In the genomic region with DNA sequence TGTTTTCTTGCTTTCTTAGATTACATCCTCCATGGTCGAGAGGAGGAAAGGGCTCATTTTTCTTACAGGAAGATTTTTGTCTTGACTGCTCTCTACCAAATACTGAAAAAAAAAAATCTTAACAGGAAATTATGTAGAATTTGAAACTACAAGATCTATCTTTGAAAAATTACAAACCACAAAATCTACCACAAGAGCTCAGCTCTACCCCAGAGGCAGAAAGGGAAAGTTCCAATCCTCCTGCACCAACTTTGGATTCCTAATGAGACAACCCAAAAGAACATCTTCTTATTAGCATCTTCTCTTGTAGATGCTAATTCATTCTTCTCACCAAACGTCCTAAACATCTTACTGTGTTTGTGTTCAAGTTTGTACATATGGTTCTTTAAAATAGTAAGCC, we compare ENCODE assay signal across 27 mouse cellular contexts. TPM values are rescaled to one million over a fixed set of nuclear protein-coding genes. Genes with fewer than 3 reads are reported as not detected.
DNase-seq lines count a peak whose midpoint lies in the region; ATAC-seq and TF ChIP-seq lines count a peak whose summit lies in the region.
"Had no signal": no experiment of that assay in that cellular context is flagged by ENCODE, and none has a peak within 500 bp of the region (broad histone marks: within the 10 kb centered on the region; RNA-seq: fewer than 3 reads in every experiment).

No protein-coding gene starts in this region.

- WGBS in spleen, adult 2 months, result 15% methylated on average over 2 of the region's 2 CpGs
- 60% methylated on average over 2 of the region's 2 CpGs for WGBS in kidney, embryonic 15.5 days

- no peaks in the 10 kb centered on the region for H3K27me3 ChIP-seq in spleen, adult 2 months (ENCODE audit: control insufficient read depth, insufficient read depth, low read length)
- no peaks in the 10 kb centered on the region for H3K27me3 ChIP-seq in kidney, embryonic 15.5 days
- H3K27me3 ChIP-seq: embryonic facial prominence, embryonic 13.5 days; embryonic facial prominence, embryonic 15.5 days; forebrain, embryonic 15.5 days had no signal

- no peak overlapping the region for H3K4me3 ChIP-seq in spleen, adult 2 months (ENCODE audit: extremely low read depth, insufficient read depth, insufficient read length)
- no peak overlapping the region for H3K4me3 ChIP-seq in kidney, embryonic 15.5 days (replicated peaks)
- H3K4me3 ChIP-seq: embryonic facial prominence, embryonic 13.5 days; embryonic facial prominence, embryonic 15.5 days; forebrain, embryonic 13.5 days; forebrain, embryonic 15.5 days had no signal

- peak; percentile 67 for ATAC-seq in CD4-positive, CD25-positive, alpha-beta regulatory T cell, adult 4 months
- ATAC-seq in erythroblast, adult 5-6 weeks (replicated peaks; ENCODE audit: low FRiP score, poor library complexity, severe bottlenecking), result no peak
- no peak for ATAC-seq in kidney, embryonic 15.5 days (replicated peaks; ENCODE audit: low FRiP score)
- ATAC-seq: forebrain, embryonic 13.5 days; forebrain, embryonic 15.5 days; forebrain, postnatal 0 days had no signal

- H3K36me3 ChIP-seq in spleen, adult 2 months (ENCODE audit: control insufficient read depth, insufficient read depth, low read length), result no peaks in the 10 kb centered on the region
- no peaks in the 10 kb centered on the region for H3K36me3 ChIP-seq in kidney, embryonic 15.5 days
- H3K36me3 ChIP-seq: embryonic facial prominence, embryonic 13.5 days; embryonic facial prominence, embryonic 15.5 days; forebrain, embryonic 15.5 days had no signal

- no peak overlapping the region for H3K9ac ChIP-seq in kidney, embryonic 15.5 days
- H3K9ac ChIP-seq: embryonic facial prominence, embryonic 13.5 days; embryonic facial prominence, embryonic 15.5 days; forebrain, embryonic 13.5 days; forebrain, embryonic 15.5 days; forebrain, postnatal 0 days had no signal

- DNase-seq in spleen, adult 2 months (ENCODE audit: low read depth in 1 of 2, low spot score in 2 of 2), result no peak
- no peak for DNase-seq in spleen, postnatal 36 days (ENCODE audit: low spot score in 2 of 2)
- DNase-seq in induced T-regulatory cell, adult 2 months (ENCODE audit: low read depth), result peak; percentile 41
- DNase-seq in naive thymus-derived CD4-positive, alpha-beta T cell, adult 2 months (ENCODE audit: low read depth), result peak; percentile 70
- DNase-seq in kidney, postnatal 36 days, result no peak
- DNase-seq: adrenal gland, adult 8-10 months; adrenal gland, postnatal 14 days; adrenal gland, postnatal 36 days; B cell, adult 2 months; cerebellum, adult 11-12 months; cerebellum, adult 2 months; cerebellum, adult 9-10 months; cerebellum, postnatal 10 days; cerebellum, postnatal 25 days; embryo, embryonic 11 days; forebrain, postnatal 0 days had no signal

- H3K9me3 ChIP-seq in kidney, embryonic 15.5 days (replicated peaks), result no peaks in the 10 kb centered on the region
- H3K9me3 ChIP-seq: embryonic facial prominence, embryonic 13.5 days; embryonic facial prominence, embryonic 15.5 days; forebrain, embryonic 13.5 days; forebrain, embryonic 15.5 days had no signal

- H3K4me1 ChIP-seq in spleen, adult 2 months (ENCODE audit: control insufficient read depth, insufficient read depth, insufficient read length), result no peaks in the 10 kb centered on the region; the same call in 1 of the 2 replicates
- H3K4me1 ChIP-seq in kidney, embryonic 15.5 days, result peaks cover 8% of the 10 kb centered on the region; the same call in 1 of the 2 replicates

- no peak for TF ChIP-seq POLR2A in spleen, adult 2 months (IDR thresholded peaks at IDR 0.05; ENCODE audit: low read depth, low read length)

- H3K4me2 ChIP-seq in kidney, embryonic 15.5 days, result no peak overlapping the region
- H3K4me2 ChIP-seq: embryonic facial prominence, embryonic 13.5 days; embryonic facial prominence, embryonic 15.5 days; forebrain, embryonic 13.5 days; forebrain, embryonic 15.5 days had no signal

- peak overlapping the region; percentile 79; the same call in 1 of the 2 replicates for H3K27ac ChIP-seq in spleen, adult 2 months (ENCODE audit: insufficient read depth, low read length)
- no peak overlapping the region for H3K27ac ChIP-seq in kidney, embryonic 15.5 days
- H3K27ac ChIP-seq: embryonic facial prominence, embryonic 13.5 days; embryonic facial prominence, embryonic 15.5 days; forebrain, embryonic 13.5 days; forebrain, embryonic 15.5 days had no signal

- TF ChIP-seq CTCF in spleen, adult 2 months (IDR thresholded peaks at IDR 0.05; ENCODE audit: extremely low read depth, insufficient read depth, insufficient read length, insufficient replicate concordance), result no peak

RNA-seq across cellular contexts. Expression of gene Dapl1, which starts 3.8 kb away (rescaled TPM):
- 2.7 and 3.4 TPM in 2 replicates for polyA plus RNA-seq in spleen, adult 2 months (2012; rRNA removed)
- polyA plus RNA-seq in CD4-positive, CD25-positive, alpha-beta regulatory T cell, adult 4 months (2017; shearing (Covaris generic)), result 10 to 100 TPM; 20.9 to 26.8 TPM
- total RNA-seq in erythroblast, adult 5-6 weeks (2015; ENCODE audit: low replicate concordance), result not detected in 2 replicates
- total RNA-seq in erythroblast, adult 5-6 weeks (2017; ENCODE audit: low replicate concordance), result not detected in 2 replicates
- polyA plus RNA-seq in kidney, embryonic 15.5 days (2015; fragmentation: Nextera tagmentation; extraction: Ambion mirVana), result 6.4 and 6.9 TPM in 2 replicates
- total RNA-seq: adrenal gland, adult 18-20 months; adrenal gland, adult 8-10 months; adrenal gland, postnatal 14 days; adrenal gland, postnatal 36 days; common myeloid progenitor, adult 5-6 weeks; ES-E14; MEL had no signal
- polyA plus RNA-seq: forebrain, embryonic 13.5 days; forebrain, embryonic 15.5 days had no signal

Comparison
In these comparisons a context has a peak if more than half of its experiments do, and no peak if none do; other contexts are left out.
1. DNase-seq: peak in induced T-regulatory cell, adult 2 months (single experiment) and naive thymus-derived CD4-positive, alpha-beta T cell, adult 2 months (single experiment); none in spleen, adult 2 months (0 of 2), spleen, postnatal 36 days (0 of 2) and kidney, postnatal 36 days (0 of 2).